ENCODE assay signal across 14 mouse cellular contexts in the genomic region with DNA sequence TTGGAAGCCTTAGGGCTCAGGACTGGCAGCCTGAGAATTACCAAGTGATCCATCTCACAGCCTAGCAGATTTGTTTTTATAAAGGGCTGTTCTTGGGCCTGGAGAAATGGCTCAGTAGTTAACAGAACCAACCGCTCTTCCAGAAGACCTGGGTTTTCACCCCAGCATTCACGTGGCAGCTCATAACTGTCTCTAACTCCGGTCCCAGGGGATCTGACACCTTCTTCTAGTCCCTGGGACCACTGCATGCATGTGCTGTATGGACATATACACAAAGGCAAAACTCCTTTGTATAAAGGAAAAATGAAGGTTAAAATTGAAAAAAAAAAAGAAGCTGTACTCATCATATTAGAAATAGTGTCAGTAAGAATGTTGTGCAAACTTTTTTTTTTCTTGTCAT. TPM values are rescaled to one million over a fixed set of nuclear protein-coding genes. Genes with fewer than 3 reads are reported as not detected.
A peak's percentile ranks its signal among the peaks of the same experiment; 100 is the strongest.
DNase-seq lines count a peak whose midpoint lies in the region; ATAC-seq and TF ChIP-seq lines count a peak whose summit lies in the region.
"Had no signal": no experiment of that assay in that cellular context is flagged by ENCODE, and none has a peak within 500 bp of the region (broad histone marks: within the 10 kb centered on the region; RNA-seq: fewer than 3 reads in every experiment).

No protein-coding gene starts in this region.

- DNase-seq in forebrain, embryonic 14.5 days (ENCODE audit: low spot score): no peak
- DNase-seq in midbrain, embryonic 11.5 days (ENCODE audit: low spot score, missing footprints): peak; percentile 82
- no peak for DNase-seq in midbrain, embryonic 10.5 days (ENCODE audit: low spot score)
- peak; percentile 23 for DNase-seq in thymus, adult 2 months
- no peak for DNase-seq in thymus, postnatal 4 days
- peak; percentile 27 for DNase-seq in splenic B cell, adult 2 months (ENCODE audit: low read depth, low spot score)
- no peak for DNase-seq in heart, postnatal 14 days

- 69% methylated on average over 3 of the region's 3 CpGs for WGBS in forebrain, embryonic 15.5 days
- 78% methylated on average over 3 of the region's 3 CpGs for WGBS in forebrain, embryonic 14.5 days
- 59% methylated on average over 3 of the region's 3 CpGs for WGBS in midbrain, embryonic 11.5 days
- 80% methylated on average over 3 of the region's 3 CpGs for WGBS in midbrain, embryonic 10.5 days
- 89% methylated on average over 3 of the region's 3 CpGs for WGBS in thymus, adult 2 months

- no peak for TF ChIP-seq POLR2A in thymus, adult 2 months (IDR thresholded peaks at IDR 0.05; ENCODE audit: control insufficient read depth, extremely low read depth, insufficient read depth, low read length, poor library complexity)

- H3K4me1 ChIP-seq in forebrain, embryonic 15.5 days: no peaks in the 10 kb centered on the region; the same call in 1 of the 2 replicates
- no peaks in the 10 kb centered on the region for H3K4me1 ChIP-seq in forebrain, embryonic 14.5 days (ENCODE audit: control insufficient read depth, insufficient read depth, low read length)
- H3K4me1 ChIP-seq in midbrain, embryonic 11.5 days (ENCODE audit: control insufficient read depth, insufficient read depth, low read length): no peaks in the 10 kb centered on the region
- H3K4me1 ChIP-seq in midbrain, embryonic 10.5 days: no peaks in the 10 kb centered on the region
- H3K4me1 ChIP-seq in thymus, adult 2 months (replicated peaks; ENCODE audit: control insufficient read depth, insufficient read depth, low read length): peaks cover 18% of the 10 kb centered on the region
- H3K4me1 ChIP-seq: embryonic facial prominence, embryonic 10.5 days; forebrain, embryonic 13.5 days; intestine, embryonic 15.5 days; limb, embryonic 10.5 days had no signal

- no peak overlapping the region for H3K4me3 ChIP-seq in forebrain, embryonic 15.5 days
- H3K4me3 ChIP-seq in forebrain, embryonic 14.5 days (ENCODE audit: low read depth, low read length): no peak overlapping the region
- no peak overlapping the region for H3K4me3 ChIP-seq in midbrain, embryonic 11.5 days (ENCODE audit: low read depth, low read length)
- no peak overlapping the region for H3K4me3 ChIP-seq in midbrain, embryonic 10.5 days
- H3K4me3 ChIP-seq in thymus, adult 2 months (ENCODE audit: control insufficient read depth, insufficient read depth, low read length): no peak overlapping the region
- H3K4me3 ChIP-seq: embryonic facial prominence, embryonic 10.5 days; forebrain, embryonic 13.5 days; intestine, embryonic 15.5 days; limb, embryonic 10.5 days had no signal

- ATAC-seq in forebrain, embryonic 15.5 days (replicated peaks): no peak
- ATAC-seq in forebrain, embryonic 14.5 days: no peak
- 0 out of 2 replicates have a peak, but pooled peaks have one; percentile 24 for ATAC-seq in midbrain, embryonic 11.5 days (ENCODE audit: low FRiP score)

- 0 out of 2 replicates have a peak overlapping the region, but pooled peaks have one; percentile 17 for H3K27ac ChIP-seq in forebrain, embryonic 15.5 days (replicated peaks)
- no peak overlapping the region for H3K27ac ChIP-seq in forebrain, embryonic 14.5 days (ENCODE audit: low read depth, low read length)
- H3K27ac ChIP-seq in midbrain, embryonic 11.5 days (ENCODE audit: low read depth, low read length): no peak overlapping the region
- H3K27ac ChIP-seq in midbrain, embryonic 10.5 days (replicated peaks): no peak overlapping the region
- H3K27ac ChIP-seq in thymus, adult 2 months (ENCODE audit: control insufficient read depth, insufficient read depth, low read length): peak overlapping the region; percentile 97
- H3K27ac ChIP-seq: embryonic facial prominence, embryonic 10.5 days; forebrain, embryonic 13.5 days; hindbrain, embryonic 14.5 days; intestine, embryonic 15.5 days; limb, embryonic 10.5 days had no signal

- intact Hi-C loops in heart, postnatal 14 days (cut with DNase I): loop anchor here (2.0 to 10.0 kb wide), 3 partner anchors 114 to 724 kb away; no protein-coding TSS in a partner anchor

- no peak overlapping the region for H3K4me2 ChIP-seq in forebrain, embryonic 15.5 days (replicated peaks)
- no peak overlapping the region for H3K4me2 ChIP-seq in forebrain, embryonic 14.5 days (ENCODE audit: low read length)
- no peak overlapping the region for H3K4me2 ChIP-seq in midbrain, embryonic 11.5 days
- H3K4me2 ChIP-seq: forebrain, embryonic 13.5 days; hindbrain, embryonic 14.5 days; intestine, embryonic 15.5 days had no signal

- TF ChIP-seq CTCF in thymus, adult 2 months (IDR thresholded peaks at IDR 0.05; ENCODE audit: borderline replicate concordance, control insufficient read depth, extremely low read depth, insufficient read depth, low read length, poor library complexity): no peak

- no peaks in the 10 kb centered on the region for H3K9me3 ChIP-seq in forebrain, embryonic 15.5 days
- no peaks in the 10 kb centered on the region for H3K9me3 ChIP-seq in forebrain, embryonic 14.5 days (replicated peaks; ENCODE audit: control insufficient read depth, low read length)
- no peaks in the 10 kb centered on the region for H3K9me3 ChIP-seq in midbrain, embryonic 11.5 days (ENCODE audit: control insufficient read depth, low read length)
- H3K9me3 ChIP-seq in midbrain, embryonic 10.5 days (replicated peaks): no peaks in the 10 kb centered on the region
- H3K9me3 ChIP-seq: embryonic facial prominence, embryonic 10.5 days; forebrain, embryonic 13.5 days; intestine, embryonic 15.5 days; limb, embryonic 10.5 days; megakaryocyte, embryonic 14.5 days had no signal

- no peaks in the 10 kb centered on the region for H3K36me3 ChIP-seq in forebrain, embryonic 15.5 days
- H3K36me3 ChIP-seq in forebrain, embryonic 14.5 days (ENCODE audit: control insufficient read depth, insufficient read depth, low read length): no peaks in the 10 kb centered on the region
- H3K36me3 ChIP-seq in midbrain, embryonic 11.5 days (ENCODE audit: control insufficient read depth, insufficient read depth, low read length): no peaks in the 10 kb centered on the region
- no peaks in the 10 kb centered on the region for H3K36me3 ChIP-seq in midbrain, embryonic 10.5 days
- H3K36me3 ChIP-seq in thymus, adult 2 months (ENCODE audit: control insufficient read depth, insufficient read depth, low read length): no peaks in the 10 kb centered on the region
- H3K36me3 ChIP-seq in splenic B cell, adult 2 months (ENCODE audit: control insufficient read depth, insufficient read depth, low read length, poor library complexity, severe bottlenecking): no peaks in the 10 kb centered on the region
- H3K36me3 ChIP-seq: embryonic facial prominence, embryonic 10.5 days; intestine, embryonic 15.5 days; limb, embryonic 10.5 days had no signal

- H3K9ac ChIP-seq in forebrain, embryonic 15.5 days (replicated peaks): no peak overlapping the region
- H3K9ac ChIP-seq in forebrain, embryonic 14.5 days (ENCODE audit: low read length): no peak overlapping the region
- no peak overlapping the region for H3K9ac ChIP-seq in midbrain, embryonic 11.5 days (ENCODE audit: low read length)
- H3K9ac ChIP-seq: forebrain, embryonic 13.5 days; hindbrain, embryonic 14.5 days; intestine, embryonic 15.5 days had no signal

- H3K27me3 ChIP-seq in forebrain, embryonic 15.5 days: no peaks in the 10 kb centered on the region
- H3K27me3 ChIP-seq in forebrain, embryonic 14.5 days (replicated peaks; ENCODE audit: control insufficient read depth, insufficient read depth, low read length): no peaks in the 10 kb centered on the region
- H3K27me3 ChIP-seq in midbrain, embryonic 11.5 days (ENCODE audit: control insufficient read depth, insufficient read depth, low read length): no peaks in the 10 kb centered on the region
- no peaks in the 10 kb centered on the region for H3K27me3 ChIP-seq in midbrain, embryonic 10.5 days (ENCODE audit: low read depth, poor library complexity, severe bottlenecking)
- no peaks in the 10 kb centered on the region for H3K27me3 ChIP-seq in thymus, adult 2 months (ENCODE audit: control insufficient read depth, insufficient read depth, low read length)
- no peaks in the 10 kb centered on the region for H3K27me3 ChIP-seq in splenic B cell, adult 2 months (ENCODE audit: control insufficient read depth, insufficient read depth, low read length, poor library complexity, severe bottlenecking)
- H3K27me3 ChIP-seq: forebrain, embryonic 13.5 days; intestine, embryonic 15.5 days; megakaryocyte, embryonic 14.5 days had no signal

RNA-seq across cellular contexts. Expression of a gene that starts 15.6 kb away (rescaled TPM):
- 581 and 585 TPM in 2 replicates for polyA plus RNA-seq in forebrain, embryonic 15.5 days (2015; fragmentation: Nextera tagmentation; extraction: Ambion mirVana)
- 630 and 738 TPM in 2 replicates for polyA plus RNA-seq in forebrain, embryonic 14.5 days (2014; fragmentation: Nextera tagmentation; extraction: Ambion mirVana)
- 842 and 869 TPM in 2 replicates for polyA plus RNA-seq in midbrain, embryonic 11.5 days (2014; fragmentation: Nextera tagmentation; extraction: Ambion mirVana)
- 654 and 763 TPM in 2 replicates for polyA plus RNA-seq in midbrain, embryonic 10.5 days (2016; fragmentation: Nextera tagmentation; extraction: Ambion mirVana)
- polyA plus RNA-seq in thymus, adult 2 months (2012; rRNA removed): 151 and 184 TPM in 2 replicates
- total RNA-seq in heart, postnatal 14 days (2021): 100 to 1,000 TPM; 532 to 562 TPM

RNA-seq across cellular contexts. Expression of a gene that starts 15.8 kb away (rescaled TPM):
- 16.3 and 17.8 TPM in 2 replicates for polyA plus RNA-seq in forebrain, embryonic 15.5 days (2015; fragmentation: Nextera tagmentation; extraction: Ambion mirVana)
- polyA plus RNA-seq in forebrain, embryonic 14.5 days (2014; fragmentation: Nextera tagmentation; extraction: Ambion mirVana): 15.8 and 19.4 TPM in 2 replicates
- polyA plus RNA-seq in midbrain, embryonic 11.5 days (2014; fragmentation: Nextera tagmentation; extraction: Ambion mirVana): 18.3 and 19.7 TPM in 2 replicates
- polyA plus RNA-seq in midbrain, embryonic 10.5 days (2016; fragmentation: Nextera tagmentation; extraction: Ambion mirVana): 18.4 and 18.5 TPM in 2 replicates
- polyA plus RNA-seq in thymus, adult 2 months (2012; rRNA removed): 17.4 and 19.3 TPM in 2 replicates
- 1 to 10 TPM; 5.8 to 7.7 TPM for total RNA-seq in heart, postnatal 14 days (2021)

RNA-seq across cellular contexts. Expression of a gene that starts 23.2 kb away (rescaled TPM):
- 20.2 and 20.8 TPM in 2 replicates for polyA plus RNA-seq in forebrain, embryonic 15.5 days (2015; fragmentation: Nextera tagmentation; extraction: Ambion mirVana)
- 15.0 and 20.3 TPM in 2 replicates for polyA plus RNA-seq in forebrain, embryonic 14.5 days (2014; fragmentation: Nextera tagmentation; extraction: Ambion mirVana)
- 15.9 TPM in 2 replicates for polyA plus RNA-seq in midbrain, embryonic 11.5 days (2014; fragmentation: Nextera tagmentation; extraction: Ambion mirVana)
- polyA plus RNA-seq in midbrain, embryonic 10.5 days (2016; fragmentation: Nextera tagmentation; extraction: Ambion mirVana): 17.6 and 19.4 TPM in 2 replicates
- 6.1 and 7.1 TPM in 2 replicates for polyA plus RNA-seq in thymus, adult 2 months (2012; rRNA removed)
- 10 to 100 TPM; 11.5 to 12.5 TPM for total RNA-seq in heart, postnatal 14 days (2021)

RNA-seq across cellular contexts. Expression of a gene that starts 55.4 kb away (rescaled TPM):
- 1.3 and 1.5 TPM in 2 replicates for polyA plus RNA-seq in forebrain, embryonic 15.5 days (2015; fragmentation: Nextera tagmentation; extraction: Ambion mirVana)
- 1.3 and 1.5 TPM in 2 replicates for polyA plus RNA-seq in forebrain, embryonic 14.5 days (2014; fragmentation: Nextera tagmentation; extraction: Ambion mirVana)
- polyA plus RNA-seq in midbrain, embryonic 11.5 days (2014; fragmentation: Nextera tagmentation; extraction: Ambion mirVana): 1.1 TPM in 2 replicates
- polyA plus RNA-seq in midbrain, embryonic 10.5 days (2016; fragmentation: Nextera tagmentation; extraction: Ambion mirVana): 0.95 and 1.1 TPM in 2 replicates
- polyA plus RNA-seq in thymus, adult 2 months (2012; rRNA removed): 5.2 and 6.0 TPM in 2 replicates
- under 1 TPM; 0.45 to 0.54 TPM for total RNA-seq in heart, postnatal 14 days (2021)

Comparison
In these comparisons a context has a peak if more than half of its experiments do, and no peak if none do; other contexts are left out.
1. H3K27ac ChIP-seq: peak in forebrain, embryonic 15.5 days (single experiment) and thymus, adult 2 months (single experiment); none in forebrain, embryonic 14.5 days (single experiment), midbrain, embryonic 11.5 days (single experiment) and midbrain, embryonic 10.5 days (single experiment).
2. DNase-seq: peak in midbrain, embryonic 11.5 days (single experiment), thymus, adult 2 months (single experiment) and splenic B cell, adult 2 months (single experiment); none in forebrain, embryonic 14.5 days (single experiment), midbrain, embryonic 10.5 days (single experiment), thymus, postnatal 4 days (single experiment) and heart, postnatal 14 days (0 of 2).